Mouse (Mus musculus) G1E (cell line): ENCODE measurements around the gene Dpp9.

Experiments
- CTCF ChIP-seq: IDR thresholded peaks from 2 replicates; pipeline ENCODE4 v1.5.1; 2012; ENCODE audit warnings: low read depth, low read length, inconsistent platforms, mixed read lengths
- GATA1 ChIP-seq: IDR thresholded peaks from 2 replicates; pipeline ENCODE4 v1.6.1; 2012; ENCODE audit warnings: borderline replicate concordance, low read length, inconsistent platforms, mixed read lengths

GRCm38 (mm10) chr17:56207963-56208530, 10.7 kb downstream of the Dpp9 start:
- no peak for TF ChIP-seq GATA1
- TF ChIP-seq CTCF, result no peak
